21 mouse cellular contexts compared by ENCODE assay signal in the genomic region with DNA sequence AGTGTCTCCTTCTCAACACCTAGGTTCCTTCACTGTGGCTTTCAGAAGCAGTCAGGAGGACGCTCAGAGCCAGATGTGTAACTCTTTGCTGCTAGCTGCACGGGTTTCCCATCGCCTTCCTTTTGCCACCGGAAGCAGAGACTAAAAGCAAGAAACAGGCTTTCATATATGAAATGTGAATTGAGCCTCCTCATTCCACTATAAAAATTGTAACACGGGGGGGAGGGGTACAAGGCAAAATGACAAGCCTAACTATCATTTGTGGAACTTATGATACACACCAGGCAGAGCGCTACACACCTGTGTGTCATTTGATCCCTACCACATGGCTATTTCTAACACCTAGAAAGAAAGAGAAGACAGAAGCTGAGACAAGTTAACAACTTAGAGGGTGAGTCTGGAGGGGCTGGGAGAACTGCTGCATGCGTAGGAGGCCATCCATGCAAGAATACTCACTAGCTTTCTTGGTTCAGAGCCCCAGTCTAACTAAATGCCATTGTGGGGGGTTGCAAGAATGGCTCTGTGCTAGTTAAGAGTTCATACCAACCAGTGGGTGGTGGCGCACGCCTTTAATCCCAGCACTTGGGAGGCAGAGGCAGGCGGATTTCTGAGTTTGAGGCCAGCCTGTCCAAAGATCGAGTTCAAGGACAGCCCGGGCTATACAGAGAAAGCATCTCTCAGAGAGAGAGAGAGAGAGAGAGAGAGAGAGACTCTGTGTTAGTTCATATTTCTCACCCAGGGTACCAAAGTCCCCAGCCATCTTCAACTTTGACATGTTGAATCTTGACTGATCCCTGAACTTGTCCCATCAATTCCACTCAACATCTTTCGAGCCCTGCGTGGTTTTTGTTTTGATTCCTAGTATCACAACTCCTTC.
"Had no signal": no experiment of that assay in that cellular context is flagged by ENCODE, and none has a peak within 500 bp of the region (broad histone marks: within the 10 kb centered on the region; RNA-seq: fewer than 3 reads in every experiment).

No protein-coding gene starts in this region.

- H3K4me2 ChIP-seq: limb, embryonic 13.5 days; liver, embryonic 12.5 days; liver, embryonic 15.5 days; lung, embryonic 15.5 days; midbrain, embryonic 13.5 days had no signal

- H3K4me1 ChIP-seq: liver, embryonic 12.5 days; liver, embryonic 15.5 days had no signal

- H3K27me3 ChIP-seq: lung, embryonic 15.5 days had no signal

- H3K36me3 ChIP-seq: limb, embryonic 10.5 days; limb, embryonic 13.5 days; liver, embryonic 12.5 days; liver, embryonic 15.5 days; lung, embryonic 15.5 days; midbrain, embryonic 10.5 days; midbrain, embryonic 13.5 days had no signal

- H3K9me3 ChIP-seq: limb, embryonic 10.5 days; limb, embryonic 13.5 days; liver, embryonic 12.5 days; liver, embryonic 15.5 days; lung, embryonic 15.5 days; megakaryocyte, embryonic 14.5 days; midbrain, embryonic 10.5 days; midbrain, embryonic 13.5 days had no signal

- ATAC-seq: liver, embryonic 12.5 days; midbrain, embryonic 13.5 days; midbrain, embryonic 16.5 days had no signal

- DNase-seq: kidney, adult 9 months; kidney, postnatal 14 days; kidney, postnatal 4 days; liver; lung, adult 18-20 months; lung, postnatal 10 days; lung, postnatal 36 days; right cerebral cortex, postnatal 25 days; thymus, adult 2 months; thymus, postnatal 4 days had no signal

- H3K4me3 ChIP-seq: limb, embryonic 10.5 days; limb, embryonic 13.5 days; liver, embryonic 12.5 days; liver, embryonic 15.5 days; lung, embryonic 15.5 days; megakaryocyte, embryonic 14.5 days; midbrain, embryonic 10.5 days; midbrain, embryonic 13.5 days; myocyte had no signal

- H3K27ac ChIP-seq: limb, embryonic 10.5 days; limb, embryonic 13.5 days; liver, embryonic 12.5 days; liver, embryonic 15.5 days; lung, embryonic 15.5 days; midbrain, embryonic 10.5 days; midbrain, embryonic 13.5 days; stomach, postnatal 0 days had no signal

- H3K9ac ChIP-seq: limb, embryonic 13.5 days; liver, embryonic 12.5 days; liver, embryonic 15.5 days; lung, embryonic 15.5 days; midbrain, embryonic 13.5 days had no signal
